Mouse (Mus musculus): ENCODE data around the gene Nmur1.

DNA sequence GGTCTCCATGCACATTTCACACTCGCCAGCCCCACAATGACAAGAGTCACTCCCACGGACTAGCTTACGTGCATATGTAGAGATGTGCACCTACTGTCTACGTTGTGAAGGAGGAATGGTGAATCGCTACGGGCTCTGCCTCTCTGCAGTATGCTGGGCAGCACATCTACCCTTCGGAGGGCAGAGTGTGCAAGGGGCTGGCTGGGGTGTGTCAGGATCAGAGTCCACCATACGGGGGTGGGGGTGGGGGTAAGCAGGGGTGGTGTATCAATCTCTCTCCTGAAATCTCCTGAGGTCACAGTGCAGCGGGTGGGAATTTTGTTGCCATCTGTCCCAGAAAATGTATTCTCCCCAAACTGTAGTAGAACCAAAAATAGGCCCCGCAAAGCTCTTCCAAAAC lies 17.5 kb downstream of the Nmur1 start:
- TF ChIP-seq CTCF (IDR thresholded peaks at IDR 0.05 in 2 of 3, conservative IDR thresholded peaks at IDR 0.05 in 1 of 3; ENCODE audit: control insufficient read depth in 1 of 3, insufficient read depth in 1 of 3, low read depth in 2 of 3, low read length in 3 of 3, poor library complexity in 1 of 3, severe bottlenecking in 1 of 3) = no peak
- no peak for TF ChIP-seq EP300 (IDR thresholded peaks at IDR 0.05; ENCODE audit: low read depth in 1 of 2, low read length in 2 of 2)
- no peak for TF ChIP-seq JUND (IDR thresholded peaks at IDR 0.05; ENCODE audit: low read depth, low read length)
- no peak for TF ChIP-seq TCF12 (IDR thresholded peaks at IDR 0.05; ENCODE audit: low read depth, low read length)
- TF ChIP-seq CHD2 (IDR thresholded peaks at IDR 0.05; ENCODE audit: low read length) = no peak
- no peak for TF ChIP-seq MXI1 (IDR thresholded peaks at IDR 0.05; ENCODE audit: low read depth, low read length)
- TF ChIP-seq USF1 (IDR thresholded peaks at IDR 0.05; ENCODE audit: low read depth, low read length) = no peak
- no peak for TF ChIP-seq SMC3 (IDR thresholded peaks at IDR 0.05; ENCODE audit: low read depth, low read length)
- no peak for TF ChIP-seq NELFE (IDR thresholded peaks at IDR 0.05; ENCODE audit: low read depth, low read length)
- no peak for TF ChIP-seq POLR2AphosphoS2 (IDR thresholded peaks at IDR 0.05; ENCODE audit: low read length)
- no peak for TF ChIP-seq USF2 (IDR thresholded peaks at IDR 0.05; ENCODE audit: borderline replicate concordance in 1 of 2, insufficient read depth in 1 of 2, low read depth in 1 of 2, low read length in 2 of 2)
- no peak for TF ChIP-seq ZNF384 (IDR thresholded peaks at IDR 0.05; ENCODE audit: low read depth, low read length)
- TF ChIP-seq GATA1 (IDR thresholded peaks at IDR 0.05; ENCODE audit: low read depth, low read length) = no peak
- TF ChIP-seq POLR2A (IDR thresholded peaks at IDR 0.05; ENCODE audit: control insufficient read depth in 1 of 2, insufficient read depth in 1 of 2, low read depth in 1 of 2, low read length in 2 of 2, poor library complexity in 1 of 2) = no peak
